Mouse (Mus musculus) intestine, embryonic 16.5 days (tissue): ENCODE data around the gene Pigg. TPM values are rescaled to one million over a fixed set of nuclear protein-coding genes. Genes with fewer than 3 reads are reported as not detected.
"Not testable (repeated sequence)": the region's sequence is repeated elsewhere in the genome, so short reads cannot be mapped to it uniquely, and the experiment has no call there.

Source experiments
- ATAC-seq: fragments of 200-750 bp; cut with Nextera tagmentation; 2 replicates; pipeline ENCODE4 v1.8.0; 2017; ENCODE audit warnings: moderate TSS enrichment, moderate library complexity
- H3K27ac ChIP-seq: fragments of 300-500 bp; sonication (generic); 2 replicates; pipeline ENCODE4 v1.5.1; 2014; ENCODE audit warnings: mild to moderate bottlenecking, low read length
- H3K27me3 ChIP-seq: fragments of 300-500 bp; sonication (generic); replicated peaks from 2 replicates; pipeline ENCODE4 v1.6.1; 2014; ENCODE audit warnings: low read length, control low read depth, mixed read lengths; ENCODE audit not compliant: control insufficient read depth, insufficient read depth
- H3K36me3 ChIP-seq: fragments of 300-500 bp; sonication (generic); 2 replicates; pipeline ENCODE4 v1.6.1; 2014; ENCODE audit warnings: low read length, control low read depth; ENCODE audit not compliant: control insufficient read depth, insufficient read depth
- H3K4me1 ChIP-seq: fragments of 300-500 bp; sonication (generic); 2 replicates; pipeline ENCODE4 v1.6.1; 2014; ENCODE audit warnings: low read length, control low read depth, mixed read lengths; ENCODE audit not compliant: control insufficient read depth, insufficient read depth
- H3K4me2 ChIP-seq: fragments of 300-500 bp; sonication (generic); 2 replicates; pipeline ENCODE4 v1.6.1; 2014; ENCODE audit warnings: low read depth, low read length, control low read depth
- H3K4me3 ChIP-seq: fragments of 300-500 bp; sonication (generic); 2 replicates; pipeline ENCODE4 v1.5.1; 2014; ENCODE audit warnings: mild to moderate bottlenecking, low read length
- H3K9ac ChIP-seq: fragments of 300-500 bp; sonication (generic); 2 replicates; pipeline ENCODE4 v1.6.1; 2014; ENCODE audit warnings: low read depth, low read length
- H3K9me3 ChIP-seq: fragments of 300-500 bp; sonication (generic); 2 replicates; pipeline ENCODE4 v1.6.1; 2016; ENCODE audit warnings: low read length, control low read depth; ENCODE audit not compliant: control insufficient read depth
- WGBS: fragments of 180-500 bp; shearing (Covaris S2); extraction: QIAGEN DNeasy Blood & Tissue Kit; methylation state at CpG from one replicate; pipeline ENCODE4 v1.1.7; 2014; 5-methylcytosine and 5-hydroxymethylcytosine counted together
- polyA plus RNA-seq: library from polyadenylated mRNA; unstranded; fragments of >200 nt; fragmentation: Nextera tagmentation; extraction: Ambion mirVana; gene quantifications from 2 replicates; pipeline ENCODE4 v1.2.1, GENCODE M21; 2015

Pigg gene
- polyA plus RNA-seq, 1 experiment from 2014 or later, result 8.3 TPM

GRCm38 (mm10) chr5:108271345-108271744, 41.1 kb upstream of the Pigg start:
- not testable (repeated sequence) for ATAC-seq, H3K27me3 ChIP-seq, H3K27ac ChIP-seq, H3K9ac ChIP-seq, H3K4me3 ChIP-seq, H3K4me2 ChIP-seq, H3K36me3 ChIP-seq, H3K9me3 ChIP-seq
- peaks cover 12% of the 10 kb centered on the region; the same call in 1 of the 2 replicates for H3K4me1 ChIP-seq
- WGBS, result 92% methylated on average over 6 of the region's 6 CpGs

- whole genome bisulfite sequencing, result 69% methylated on average over 2 of the region's 2 CpGs
Observed at GRCm38 (mm10) chr5:108286957-108287356, 25.5 kb upstream of the Pigg start.

GRCm38 (mm10) chr5:108301567-108301966, 10.8 kb upstream of the Pigg start:
- no peak for ATAC-seq
- Histone ChIP-seq H3K4me1 (no peaks in the 10 kb centered on the region), H3K9me3 (no peaks in the 10 kb centered on the region), H3K27me3 (no peaks in the 10 kb centered on the region), H3K4me2 (no peak overlapping the region), H3K9ac (no peak overlapping the region), H3K27ac (no peak overlapping the region), H3K4me3 (no peak overlapping the region), H3K36me3 (no peaks in the 10 kb centered on the region)
- 68% methylated on average over 3 of the region's 3 CpGs for WGBS

More at GRCm38 (mm10) chr5:108286957-108287356, 25.5 kb upstream of the Pigg start:
- no peaks in the 10 kb centered on the region for H3K36me3 ChIP-seq
- H3K4me2 ChIP-seq, result no peak overlapping the region
- no peak overlapping the region for H3K27ac ChIP-seq
- H3K27me3 ChIP-seq, result no peaks in the 10 kb centered on the region
- ATAC-seq, result no peak
- no peak overlapping the region for H3K4me3 ChIP-seq
- no peak overlapping the region for H3K9ac ChIP-seq
- H3K9me3 ChIP-seq, result no peaks in the 10 kb centered on the region
- H3K4me1 ChIP-seq, result no peaks in the 10 kb centered on the region

- peak; percentile 47 for ATAC-seq
- peak overlapping the region; percentile 48; the same call in 1 of the 2 replicates for H3K27ac ChIP-seq
- WGBS, result 5% methylated on average over 16 of the region's 16 CpGs
- no peaks in the 10 kb centered on the region for H3K36me3 ChIP-seq
- H3K4me2 ChIP-seq, result peak overlapping the region; percentile 83
- peak overlapping the region; percentile 72 for H3K4me3 ChIP-seq
- 0 out of 2 replicates have a peak, but pooled peaks cover 6% of the 10 kb centered on the region for H3K4me1 ChIP-seq
- no peaks in the 10 kb centered on the region for H3K27me3 ChIP-seq
- H3K9ac ChIP-seq, result peak overlapping the region; percentile 92
- H3K9me3 ChIP-seq, result no peaks in the 10 kb centered on the region
Observed at GRCm38 (mm10) chr5:108313065-108313860, 854 bp downstream of the Pigg start.

DNA sequence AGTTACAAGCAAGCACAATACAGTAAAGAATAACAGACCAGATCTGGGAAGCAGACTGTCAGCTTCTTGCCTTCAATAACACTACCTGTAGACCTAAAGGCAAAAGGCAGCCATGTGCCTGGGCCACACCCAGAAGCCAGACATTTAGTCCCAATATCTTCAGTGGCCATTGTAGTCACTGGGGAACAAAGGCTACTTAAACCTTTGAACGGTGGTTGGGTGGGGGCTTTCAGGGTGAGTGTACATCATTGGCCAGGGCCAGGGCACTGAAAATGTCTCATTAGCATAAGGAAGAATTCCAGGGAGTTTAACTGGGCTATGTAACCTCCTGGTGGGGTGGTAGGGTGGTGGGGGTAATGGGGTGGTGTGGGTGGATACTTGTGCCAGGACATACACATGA, 18.6 kb downstream of the Pigg start:
- Histone ChIP-seq H3K9ac (no peak overlapping the region), H3K4me3 (no peak overlapping the region), H3K9me3 (no peaks in the 10 kb centered on the region), H3K4me1 (no peaks in the 10 kb centered on the region), H3K4me2 (no peak overlapping the region), H3K36me3 (no peaks in the 10 kb centered on the region), H3K27ac (no peak overlapping the region), H3K27me3 (no peaks in the 10 kb centered on the region)
- 100% methylated on average over 1 of the region's 1 CpGs for WGBS
- no peak for ATAC-seq

DNA sequence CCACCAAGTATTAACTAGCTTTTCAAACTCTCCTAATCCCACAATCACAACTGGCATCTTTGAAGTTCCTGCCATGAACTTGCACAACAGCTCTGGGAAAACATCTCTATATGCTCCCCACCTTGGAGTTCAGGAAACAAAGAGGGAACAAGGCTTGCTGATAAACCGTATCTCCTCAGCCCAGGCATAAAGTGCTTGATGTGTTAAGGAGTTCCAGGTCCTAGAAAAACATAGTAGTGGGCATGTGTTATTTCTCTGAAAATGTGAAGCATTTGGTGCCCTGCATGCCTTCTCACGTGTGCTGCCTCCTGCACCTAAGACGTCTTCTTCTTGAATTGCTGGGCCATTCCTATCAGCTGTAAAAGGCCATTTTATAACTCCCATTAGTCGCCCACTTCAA, 25.0 kb downstream of the Pigg start:
- Histone ChIP-seq H3K9ac (no peak overlapping the region), H3K27ac (no peak overlapping the region), H3K4me2 (no peak overlapping the region), H3K9me3 (no peaks in the 10 kb centered on the region), H3K4me1 (no peaks in the 10 kb centered on the region), H3K36me3 (no peaks in the 10 kb centered on the region), H3K27me3 (no peaks in the 10 kb centered on the region), H3K4me3 (no peak overlapping the region)
- 55% methylated on average over 4 of the region's 4 CpGs for WGBS
- no peak for ATAC-seq

DNA sequence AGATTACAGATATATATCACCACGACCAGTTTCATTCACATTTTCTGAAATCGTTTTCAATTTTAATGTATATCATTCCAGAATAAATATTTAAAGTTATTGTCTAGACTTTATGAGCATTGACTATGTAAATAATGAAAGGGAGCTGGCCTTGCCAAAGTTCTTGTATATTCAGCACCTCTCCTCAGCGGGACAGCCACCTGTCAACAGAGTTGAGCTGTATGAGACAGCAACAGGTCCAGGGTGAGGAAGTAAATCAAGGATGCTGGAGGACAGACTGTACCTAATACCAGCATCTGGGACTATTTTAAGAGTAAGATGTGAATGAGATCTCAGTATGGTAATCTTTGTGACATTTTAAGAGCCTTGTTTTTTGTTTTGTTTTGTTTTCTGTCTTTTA, 25.6 kb downstream of the Pigg start:
- no peak for ATAC-seq

GRCm38 (mm10) chr5:108343680-108344170, 31.3 kb downstream of the Pigg start:
- WGBS, result 89% methylated on average over 4 of the region's 4 CpGs
- no peak overlapping the region for H3K4me2 ChIP-seq
- H3K9ac ChIP-seq, result no peak overlapping the region
- no peaks in the 10 kb centered on the region for H3K9me3 ChIP-seq
- no peak overlapping the region for H3K4me3 ChIP-seq
- peaks cover 4% of the 10 kb centered on the region; the same call in 1 of the 2 replicates for H3K36me3 ChIP-seq
- no peak for ATAC-seq
- no peaks in the 10 kb centered on the region for H3K4me1 ChIP-seq
- no peaks in the 10 kb centered on the region for H3K27me3 ChIP-seq
- H3K27ac ChIP-seq, result no peak overlapping the region

More for the DNA sequence above, 25.6 kb downstream of the Pigg start:
- Histone ChIP-seq H3K9ac (no peak overlapping the region), H3K9me3 (no peaks in the 10 kb centered on the region), H3K4me3 (no peak overlapping the region), H3K4me2 (no peak overlapping the region), H3K27me3 (no peaks in the 10 kb centered on the region), H3K4me1 (no peaks in the 10 kb centered on the region), H3K27ac (no peak overlapping the region), H3K36me3 (no peaks in the 10 kb centered on the region)
- WGBS, result 62% methylated on average over 3 of the region's 3 CpGs

- no peaks in the 10 kb centered on the region for H3K9me3 ChIP-seq
- no peak for ATAC-seq
- WGBS, result 88% methylated on average over 10 of the region's 10 CpGs
- no peaks in the 10 kb centered on the region for H3K27me3 ChIP-seq
- no peak overlapping the region for H3K27ac ChIP-seq
- no peak overlapping the region for H3K4me3 ChIP-seq
- no peaks in the 10 kb centered on the region for H3K4me1 ChIP-seq
- no peak overlapping the region for H3K4me2 ChIP-seq
- H3K36me3 ChIP-seq, result peaks cover 4% of the 10 kb centered on the region; the same call in 1 of the 2 replicates
- H3K9ac ChIP-seq, result no peak overlapping the region
Observed at GRCm38 (mm10) chr5:108345313-108346071, 33.1 kb downstream of the Pigg start.
